Mouse (Mus musculus) cortical plate, adult 2 months (tissue): ENCODE data around the gene Ptgfrn.

ENCODE experiments used
- CTCF ChIP-seq: fragments of 200-500 bp; IDR thresholded peaks from 2 replicates; pipeline ENCODE4 v1.5.1; 2011; ENCODE audit warnings: mild to moderate bottlenecking, control low read depth, low read length; ENCODE audit not compliant: insufficient read depth; ENCODE audit errors: extremely low read depth
- POLR2A ChIP-seq: fragments of 200-500 bp; IDR thresholded peaks from 2 replicates; pipeline ENCODE4 v1.6.1; 2011; ENCODE audit warnings: mild to moderate bottlenecking, low read length, control low read depth; ENCODE audit not compliant: insufficient read depth; ENCODE audit errors: extremely low read depth

DNA sequence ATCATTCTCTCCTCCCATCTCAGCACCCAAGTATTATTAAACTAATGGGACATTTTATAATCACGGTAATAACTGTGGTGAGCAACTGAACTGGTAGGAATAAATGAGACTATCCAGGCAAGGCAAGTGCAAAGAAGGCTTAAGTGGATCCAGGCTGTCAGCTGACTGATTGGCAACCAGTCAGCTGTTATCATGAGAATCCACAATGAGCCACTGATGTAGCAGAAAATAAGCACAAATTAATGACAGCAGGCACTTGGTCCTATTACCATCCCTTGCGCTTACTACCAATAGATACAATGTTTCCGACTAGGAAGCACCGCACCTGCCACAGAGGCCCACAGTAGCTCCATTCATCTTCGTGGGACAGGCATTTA is 2.4 kb upstream of the Ptgfrn start:
- no peak for TF ChIP-seq POLR2A
- no peak for TF ChIP-seq CTCF
